Mouse (Mus musculus) layer of hippocampus, adult 18-20 months (tissue): ENCODE measurements around the gene Chac1. TPM values are rescaled to one million over a fixed set of nuclear protein-coding genes. Genes with fewer than 3 reads are reported as not detected.
A peak's percentile ranks its signal among the peaks of the same experiment; 100 is the strongest.

Experiments used
- DNase-seq, 2 experiments: peaks; one replicate each; pipeline ENCODE4 v3.0.0; 2022; ENCODE audit warnings: low spot score in 2 of 2
- total RNA-seq, 2 experiments: library from RNA; stranded (reverse); gene quantifications; 2 replicates each; pipeline ENCODE4 v1.2.3; 2021

Gene Chac1
- total RNA-seq, 2 experiments from 2014 or later: 6.6 TPM

DNA sequence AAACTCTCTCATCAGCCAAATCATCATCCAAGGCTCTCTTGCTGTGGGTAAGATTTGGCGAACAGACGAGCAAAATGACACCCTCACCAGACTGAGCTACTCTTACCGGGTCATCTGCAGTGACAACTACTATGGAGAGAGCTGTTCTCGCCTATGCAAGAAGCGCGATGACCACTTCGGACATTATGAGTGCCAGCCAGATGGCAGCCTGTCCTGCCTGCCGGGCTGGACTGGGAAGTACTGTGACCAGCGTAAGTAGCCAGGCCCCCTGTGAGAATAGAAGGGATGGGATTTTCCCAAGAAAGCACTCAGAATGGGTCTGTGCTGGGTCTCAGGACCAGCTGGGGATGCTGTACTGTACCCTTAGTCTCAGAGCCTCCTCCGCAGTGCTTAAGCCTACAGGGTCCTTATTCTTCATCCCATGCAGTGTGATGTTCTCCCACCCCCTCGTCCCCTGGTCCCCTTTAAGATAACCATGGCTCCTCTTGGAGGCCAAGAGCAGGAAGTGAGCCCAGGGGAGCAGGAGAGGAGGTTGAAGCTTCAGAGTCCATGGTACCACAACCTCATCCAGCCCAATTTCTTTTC lies 23.0 kb upstream of the Chac1 start:
- DNase-seq: no peak

DNA sequence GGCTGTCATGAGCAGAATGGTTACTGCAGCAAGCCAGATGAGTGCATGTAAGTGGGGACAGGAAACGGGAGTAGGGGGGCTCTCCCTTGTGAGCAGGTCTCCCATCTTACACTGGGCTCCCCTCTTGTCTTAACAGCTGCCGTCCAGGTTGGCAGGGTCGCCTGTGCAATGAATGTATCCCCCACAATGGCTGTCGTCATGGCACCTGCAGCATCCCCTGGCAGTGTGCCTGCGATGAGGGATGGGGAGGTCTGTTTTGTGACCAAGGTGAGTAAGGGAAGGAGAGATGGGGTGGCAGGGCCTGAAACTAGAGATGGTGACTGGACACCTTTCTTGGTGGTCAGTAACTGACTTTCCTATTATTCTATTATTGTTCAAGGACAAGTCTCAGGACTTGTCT lies 22.5 kb upstream of the Chac1 start:
- DNase-seq: no peak

DNA sequence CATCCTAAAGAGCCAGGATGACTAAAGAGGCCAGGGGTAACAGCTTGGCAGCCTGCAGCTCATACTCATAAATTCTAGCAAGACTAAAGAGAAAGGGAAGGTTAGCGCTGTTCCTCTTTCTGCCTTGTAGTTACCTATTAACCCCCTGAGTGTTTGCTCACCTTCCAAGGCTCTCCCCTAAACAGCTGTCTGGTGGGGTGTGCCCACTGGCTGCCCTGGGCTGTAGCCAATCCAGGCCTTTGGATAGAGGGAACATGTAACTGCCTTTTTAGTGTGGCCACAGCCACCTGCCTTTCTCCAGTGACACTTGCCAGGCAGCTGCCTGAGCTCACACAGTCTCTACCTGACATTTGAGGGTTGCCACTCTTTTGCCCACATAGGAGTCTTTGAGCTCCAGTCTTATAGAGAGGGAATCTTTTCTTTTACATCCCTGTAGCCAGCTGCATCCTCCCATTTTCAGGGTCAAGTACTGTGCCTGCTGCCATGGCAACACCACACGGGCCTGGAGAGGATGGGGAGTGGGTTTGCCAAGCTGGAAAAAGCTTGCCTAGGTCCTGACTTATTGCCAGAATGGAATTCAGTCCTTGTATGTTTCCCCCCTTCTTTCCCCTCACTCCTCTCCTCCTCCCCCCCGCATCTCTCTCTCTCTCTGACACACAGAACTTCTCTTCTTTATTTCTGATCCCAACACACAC lies 21.8 kb upstream of the Chac1 start:
- DNase-seq: no peak

DNA sequence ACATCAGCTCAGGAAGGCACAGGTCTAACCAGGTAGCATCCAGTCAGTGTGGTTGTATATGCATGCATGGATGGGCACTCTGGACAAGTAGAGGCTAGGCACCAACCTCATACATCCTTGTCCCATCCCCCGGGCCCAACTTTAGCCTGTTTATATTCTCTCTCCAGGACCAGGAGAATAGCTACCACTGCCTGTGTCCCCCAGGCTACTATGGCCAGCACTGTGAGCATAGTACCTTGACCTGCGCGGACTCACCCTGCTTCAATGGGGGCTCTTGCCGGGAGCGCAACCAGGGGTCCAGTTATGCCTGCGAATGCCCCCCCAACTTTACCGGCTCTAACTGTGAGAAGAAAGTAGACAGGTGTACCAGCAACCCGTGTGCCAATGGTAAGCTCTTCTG lies 20.2 kb upstream of the Chac1 start:
- DNase-seq: no peak

DNA sequence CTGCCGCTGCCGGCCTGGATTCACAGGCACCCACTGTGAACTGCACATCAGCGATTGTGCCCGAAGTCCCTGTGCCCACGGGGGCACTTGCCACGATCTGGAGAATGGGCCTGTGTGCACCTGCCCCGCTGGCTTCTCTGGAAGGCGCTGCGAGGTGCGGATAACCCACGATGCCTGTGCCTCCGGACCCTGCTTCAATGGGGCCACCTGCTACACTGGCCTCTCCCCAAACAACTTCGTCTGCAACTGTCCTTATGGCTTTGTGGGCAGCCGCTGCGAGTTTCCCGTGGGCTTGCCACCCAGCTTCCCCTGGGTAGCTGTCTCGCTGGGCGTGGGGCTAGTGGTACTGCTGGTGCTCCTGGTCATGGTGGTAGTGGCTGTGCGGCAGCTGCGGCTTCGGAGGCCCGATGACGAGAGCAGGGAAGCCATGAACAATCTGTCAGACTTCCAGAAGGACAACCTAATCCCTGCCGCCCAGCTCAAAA lies 18.8 kb upstream of the Chac1 start:
- DNase-seq: no peak

DNA sequence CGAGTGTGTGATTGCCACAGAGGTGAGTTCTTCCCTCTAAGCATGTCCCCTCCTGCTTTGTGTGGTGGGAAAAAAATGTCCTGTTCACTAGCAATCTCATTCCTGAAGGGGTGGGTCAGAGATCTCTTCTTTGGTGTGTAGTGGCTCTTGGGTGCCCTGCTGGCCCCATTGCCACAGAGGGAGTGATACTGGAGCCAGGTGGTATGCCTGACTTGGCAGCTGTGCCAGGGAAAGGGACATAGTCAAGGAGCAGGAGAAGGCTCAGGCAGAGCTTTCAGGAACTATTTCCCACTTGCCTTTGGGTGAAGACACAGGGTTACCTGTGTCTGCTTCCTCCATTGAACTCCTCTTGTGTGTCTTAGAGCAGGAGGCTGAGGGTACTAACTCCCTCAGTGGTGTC lies 16.9 kb upstream of the Chac1 start:
- no peak for DNase-seq

DNA sequence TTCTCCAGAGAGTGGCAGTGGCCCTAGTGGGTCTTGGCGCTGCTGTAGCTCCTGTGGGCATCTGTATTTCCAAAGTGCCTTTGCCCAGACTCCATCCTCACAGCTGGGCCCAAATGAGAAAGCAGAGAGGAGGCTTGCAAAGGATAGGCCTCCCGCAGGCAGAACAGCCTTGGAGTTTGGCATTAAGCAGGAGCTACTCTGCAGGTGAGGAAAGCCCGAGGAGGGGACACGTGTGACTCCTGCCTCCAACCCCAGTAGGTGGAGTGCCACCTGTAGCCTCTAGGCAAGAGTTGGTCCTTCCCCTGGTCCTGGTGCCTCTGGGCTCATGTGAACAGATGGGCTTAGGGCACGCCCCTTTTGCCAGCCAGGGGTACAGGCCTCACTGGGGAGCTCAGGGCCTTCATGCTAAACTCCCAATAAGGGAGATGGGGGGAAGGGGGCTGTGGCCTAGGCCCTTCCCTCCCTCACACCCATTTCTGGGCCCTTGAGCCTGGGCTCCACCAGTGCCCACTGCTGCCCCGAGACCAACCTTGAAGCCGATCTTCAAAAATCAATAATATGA lies 16.0 kb upstream of the Chac1 start:
- DNase-seq: no peak

DNA sequence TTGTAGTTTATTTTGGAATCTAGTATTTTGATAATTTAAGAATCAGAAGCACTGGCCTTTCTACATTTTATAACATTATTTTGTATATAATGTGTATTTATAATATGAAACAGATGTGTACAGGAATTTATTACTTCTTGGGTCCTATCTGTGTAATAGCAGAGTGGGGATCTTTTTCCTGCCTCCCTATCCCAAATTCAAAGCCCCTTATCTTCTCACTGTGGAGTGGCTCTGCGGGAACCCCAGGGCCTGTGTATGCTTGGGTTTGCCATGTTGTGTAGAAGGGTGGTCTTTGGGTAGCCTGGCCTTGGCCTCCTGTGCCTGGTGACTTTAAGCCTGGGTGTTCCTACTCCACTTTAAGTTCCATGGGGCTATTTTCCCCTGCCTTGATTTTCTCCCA lies 15.5 kb upstream of the Chac1 start:
- DNase-seq: no peak

DNA sequence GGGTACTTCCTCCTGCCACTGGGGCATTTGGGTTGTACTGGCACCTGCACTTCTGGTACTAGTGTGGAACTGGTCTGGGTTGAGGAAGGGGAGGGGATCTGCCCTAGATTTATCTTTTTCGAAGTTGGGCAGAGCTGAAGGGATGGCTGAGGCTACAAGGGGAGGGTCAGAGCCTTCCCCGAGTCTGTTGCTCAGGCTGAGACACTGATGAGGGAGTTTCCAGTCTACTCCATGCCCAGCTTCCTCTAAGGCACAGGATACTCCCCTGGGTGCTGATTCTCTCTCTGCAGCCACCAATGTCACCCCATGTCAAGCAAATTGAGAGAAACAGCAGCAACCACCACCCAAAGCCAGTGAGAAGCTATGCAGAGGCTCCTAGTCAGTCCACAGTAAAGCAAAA lies 15.0 kb upstream of the Chac1 start:
- DNase-seq: no peak

DNA sequence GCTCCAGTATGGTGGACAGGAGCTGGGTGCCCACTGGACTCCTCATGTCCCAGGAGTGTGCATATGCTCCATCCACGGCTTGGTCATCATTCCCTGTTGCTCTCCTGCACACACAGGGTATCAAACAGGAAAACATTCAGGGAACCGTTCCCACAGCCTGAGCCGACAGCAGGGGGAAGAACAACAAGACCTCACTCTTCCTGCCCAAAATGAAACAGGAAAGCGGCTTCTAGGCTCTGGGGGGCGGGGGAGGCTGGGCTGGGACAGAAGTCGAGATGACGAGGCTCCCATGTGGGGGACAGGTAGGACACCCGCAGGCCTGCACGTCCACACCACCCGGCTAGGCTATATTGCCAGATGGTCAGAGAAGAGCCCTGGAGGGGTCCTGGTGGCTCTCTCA lies 14.6 kb upstream of the Chac1 start:
- no peak for DNase-seq

DNA sequence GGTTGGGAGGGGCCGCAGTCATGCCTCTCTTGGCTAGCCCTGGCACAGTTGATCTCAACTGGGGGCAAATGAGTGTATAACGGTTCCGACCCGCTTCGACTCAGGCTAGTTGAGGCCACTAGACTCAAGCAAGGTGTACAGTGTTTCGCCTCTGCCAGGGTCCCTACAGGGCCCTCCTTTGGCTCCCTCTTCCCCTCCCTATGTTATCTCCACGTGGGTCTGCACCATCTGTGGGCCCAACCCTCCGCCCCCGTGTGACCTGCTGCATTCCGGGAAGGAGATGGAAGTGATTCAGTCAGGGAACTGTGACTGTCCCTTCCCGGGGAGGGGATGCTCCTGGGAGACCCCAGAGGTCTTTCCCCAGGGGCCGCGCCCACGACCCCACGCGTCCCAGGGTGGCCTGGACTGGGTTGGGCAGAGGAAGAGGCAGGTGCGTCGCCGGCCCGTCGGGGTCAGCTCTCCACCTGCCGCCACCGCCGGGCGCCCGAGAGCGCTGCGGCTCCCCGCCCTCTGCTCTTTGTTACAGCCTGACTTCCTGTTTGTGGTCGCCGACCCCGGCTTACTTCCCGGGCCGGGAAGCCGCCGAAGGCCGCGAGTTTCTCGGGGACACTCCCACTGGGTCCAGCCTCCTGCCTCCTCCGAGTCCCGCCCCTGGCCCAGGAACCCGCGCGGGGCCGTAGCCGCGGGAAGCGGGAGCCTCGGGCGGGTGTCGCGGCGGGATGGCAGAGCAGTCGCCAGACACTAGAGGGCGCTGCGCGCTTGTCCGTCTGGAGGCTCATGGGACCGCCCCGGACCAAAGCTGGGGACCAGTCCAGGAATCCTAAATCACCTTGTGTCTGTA lies 13.4 kb upstream of the Chac1 start:
- peak; percentile 46 to 81 for DNase-seq

DNA sequence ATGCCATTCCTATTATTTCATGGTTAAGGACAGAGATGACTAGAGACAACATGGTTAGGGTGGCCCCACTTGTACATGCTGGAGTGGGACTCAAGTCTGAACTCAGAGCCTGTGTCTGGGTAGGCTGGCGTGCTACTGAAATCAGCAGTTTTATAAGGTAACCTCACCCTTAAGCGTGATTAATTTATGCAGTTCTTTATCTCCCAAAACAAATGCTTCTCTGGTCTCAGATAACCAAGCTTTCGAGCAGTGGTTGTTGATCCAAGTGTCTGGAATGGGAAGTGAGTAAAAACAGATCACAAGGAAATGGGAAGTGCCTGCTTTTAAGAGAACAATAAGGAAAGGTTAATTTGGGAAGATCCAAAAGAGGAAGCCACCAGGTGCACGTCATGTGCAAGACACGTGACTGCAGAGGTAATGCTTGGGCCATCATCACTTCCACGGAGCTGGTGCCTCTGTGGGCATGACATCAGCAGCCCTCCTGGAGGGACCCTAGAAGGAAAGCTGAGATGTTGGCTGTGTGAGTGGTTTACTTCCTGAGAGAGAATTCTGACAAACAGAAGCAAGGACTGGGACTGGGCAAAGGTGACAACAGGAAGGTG lies 6.4 kb upstream of the Chac1 start:
- DNase-seq: no peak

DNA sequence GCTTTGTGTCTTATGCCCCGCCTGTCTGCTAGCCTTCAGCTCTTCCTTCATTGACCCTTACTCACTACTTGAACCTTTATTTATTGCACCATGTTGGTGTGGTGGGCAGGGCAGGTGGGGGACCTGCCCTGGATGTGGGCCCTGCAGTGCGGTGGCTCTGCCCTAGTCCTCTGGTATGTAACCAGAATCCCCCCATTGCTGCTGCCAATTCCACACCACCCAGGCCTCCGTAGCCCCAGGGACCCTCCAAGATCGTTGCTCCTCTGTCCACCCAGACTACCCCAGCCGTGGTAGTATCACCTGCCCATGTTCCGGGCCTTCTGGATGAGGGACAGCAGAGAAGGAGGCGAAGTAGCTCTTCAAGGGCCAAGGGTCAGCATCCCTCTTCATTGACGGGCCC lies 2.7 kb downstream of the Chac1 start:
- DNase-seq: no peak

DNA sequence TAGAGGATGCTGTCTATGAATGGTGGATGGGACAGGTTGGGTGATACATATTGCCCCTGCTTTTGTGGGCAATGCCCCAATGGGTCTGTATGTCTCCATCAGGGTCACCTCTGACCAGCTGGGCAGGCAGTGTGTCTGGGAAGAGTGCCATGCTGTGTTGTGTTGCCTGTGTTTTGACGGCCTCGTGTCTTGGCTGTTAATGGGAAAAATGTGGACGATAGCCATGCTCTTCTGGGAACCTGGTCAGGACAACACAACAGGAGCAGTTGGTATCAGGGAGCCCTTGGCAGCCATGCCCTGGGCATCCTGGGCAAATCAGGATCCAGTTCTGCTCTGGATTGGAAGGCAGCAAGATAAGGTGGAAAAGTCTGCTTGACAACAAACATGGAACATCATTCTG lies 4.1 kb downstream of the Chac1 start:
- DNase-seq: no peak

DNA sequence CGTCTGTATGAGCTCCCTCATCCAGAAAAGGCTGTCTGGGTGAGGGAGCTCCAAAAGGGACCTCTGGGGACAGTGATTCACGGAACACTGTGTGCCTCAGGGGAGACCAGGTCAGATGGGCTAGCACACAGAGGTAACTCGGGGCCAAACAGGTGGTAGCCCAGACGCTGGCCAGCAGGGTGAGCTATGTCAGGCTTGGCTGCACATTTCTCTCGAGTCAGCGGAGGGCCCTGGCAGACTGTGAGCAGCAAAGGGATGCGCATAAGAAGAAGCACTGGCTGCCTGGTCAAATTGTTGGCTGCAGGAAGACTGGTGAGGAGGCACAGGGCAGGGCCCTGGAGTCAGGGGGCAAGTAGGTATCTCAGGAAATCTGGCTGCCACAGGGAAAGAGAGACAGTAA lies 4.6 kb downstream of the Chac1 start:
- DNase-seq: no peak

DNA sequence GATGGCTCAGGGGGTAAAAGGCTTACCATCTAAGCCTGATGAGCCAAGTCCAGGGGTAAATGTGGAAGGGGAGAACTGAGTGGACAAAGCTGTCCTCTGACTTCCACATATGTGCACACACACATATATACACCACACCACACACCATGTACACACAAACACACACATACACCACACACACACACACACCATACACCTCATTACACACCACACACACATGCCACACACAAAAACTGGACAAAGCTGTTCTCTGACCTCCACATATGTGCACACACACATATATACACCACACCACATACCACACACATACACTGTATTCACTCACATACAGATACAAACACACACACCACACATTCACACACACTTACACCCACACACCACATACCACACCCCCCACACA lies 5.3 kb downstream of the Chac1 start:
- DNase-seq: no peak

DNA sequence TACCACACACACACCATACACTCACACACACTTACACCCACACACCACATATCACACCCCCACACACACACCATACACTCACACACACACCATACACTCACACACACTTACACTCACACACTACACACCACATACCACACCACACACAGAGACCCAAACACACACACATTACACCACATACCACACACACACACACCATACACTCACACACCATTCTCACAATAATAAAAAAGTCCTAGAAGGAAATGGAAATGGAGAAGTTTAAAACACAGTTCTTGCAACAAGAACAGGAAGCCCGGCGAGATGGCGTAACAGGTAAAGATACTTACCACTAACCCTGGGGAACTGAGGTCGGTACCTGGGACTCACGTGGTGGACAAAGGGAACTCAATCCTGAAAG lies 5.8 kb downstream of the Chac1 start:
- no peak for DNase-seq

DNA sequence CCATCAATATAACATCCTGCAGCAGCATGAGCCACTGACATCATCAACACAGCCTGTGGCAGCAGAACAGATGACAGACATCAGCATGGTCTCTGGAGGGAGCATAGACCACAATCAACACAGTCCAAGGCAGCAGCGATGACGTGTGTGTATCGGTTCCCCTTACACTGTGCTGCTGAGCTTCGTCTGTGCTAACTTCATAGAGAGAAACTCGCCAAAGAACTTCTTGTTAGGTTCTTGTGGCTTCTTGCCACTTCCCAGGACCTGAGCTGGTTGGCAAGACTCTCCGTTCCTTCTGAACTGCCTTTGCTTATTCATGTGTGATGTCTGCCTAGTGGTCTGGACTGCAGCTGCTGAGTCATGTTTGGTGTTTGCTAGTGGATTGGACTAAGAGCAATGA lies 7.2 kb downstream of the Chac1 start:
- DNase-seq: no peak

DNA sequence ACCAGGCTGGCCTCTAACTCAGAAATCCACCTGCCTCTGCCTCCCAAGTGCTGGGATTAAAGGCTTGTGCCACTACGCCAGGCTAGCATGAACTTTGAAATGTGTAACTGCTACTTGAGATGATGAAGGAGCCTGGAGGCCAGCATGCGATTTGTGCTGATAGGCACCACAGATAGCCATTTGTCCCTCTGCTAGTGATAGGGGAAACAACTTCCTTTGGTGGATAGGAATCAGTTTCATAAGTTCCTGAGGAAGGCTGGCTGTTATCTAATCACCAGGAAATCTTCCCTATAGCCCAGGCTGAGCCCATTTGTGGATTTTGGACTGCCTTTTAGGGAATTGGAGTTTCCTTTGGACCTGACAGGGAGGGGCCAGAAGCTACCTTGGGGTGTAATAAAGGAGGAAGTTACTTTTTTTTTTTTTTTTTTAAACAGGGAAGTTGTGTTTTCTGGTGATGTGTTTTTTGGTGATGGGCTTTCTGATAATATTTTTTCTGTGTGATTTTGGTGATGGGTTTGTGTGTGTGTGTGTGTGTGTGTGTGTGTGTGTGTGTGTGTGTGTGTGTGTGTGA lies 8.8 kb downstream of the Chac1 start:
- no peak for DNase-seq

DNA sequence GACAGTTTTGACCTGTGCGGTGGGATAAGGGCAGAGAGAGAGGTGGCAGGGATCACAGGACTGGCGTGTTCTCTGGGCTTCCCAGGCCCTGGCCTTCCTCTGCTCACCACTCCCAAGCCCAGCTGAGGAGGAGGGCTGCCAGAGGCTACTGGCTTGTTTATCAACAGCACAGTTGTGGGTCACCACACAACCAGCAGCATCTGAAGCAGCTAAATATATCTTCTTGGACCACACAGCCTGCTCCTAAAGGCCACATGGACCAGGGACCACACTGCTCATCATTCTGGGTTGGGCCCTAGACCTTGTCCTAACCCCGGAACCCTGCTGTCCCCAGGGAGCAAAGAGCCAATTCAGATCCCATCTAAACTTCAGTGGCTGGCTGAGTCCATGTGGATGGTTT lies 13.9 kb downstream of the Chac1 start:
- no peak for DNase-seq

DNA sequence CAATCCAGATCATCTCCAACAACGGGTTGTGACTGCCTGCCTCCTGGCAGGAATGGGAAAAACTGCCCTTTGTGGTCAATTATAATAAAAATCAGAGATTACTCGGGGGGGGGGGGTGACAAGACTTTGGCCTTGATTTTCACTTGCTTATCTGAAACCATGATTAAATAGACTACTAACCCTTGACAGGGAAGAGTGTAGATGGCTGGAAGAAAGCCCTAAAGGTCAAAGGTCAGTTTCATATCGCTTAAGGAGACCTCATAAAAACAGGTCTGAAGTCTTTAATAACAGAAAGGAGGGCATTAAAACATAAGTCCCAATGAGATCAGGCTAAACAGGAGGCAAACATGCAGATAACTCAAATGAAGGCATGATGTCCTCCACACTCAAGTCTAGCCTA lies 16.3 kb downstream of the Chac1 start:
- DNase-seq: no peak
